Mouse (Mus musculus) hindbrain, postnatal 0 days (tissue): ENCODE measurements at regions not wholly inside any gene's neighbourhood (a gene's known extent, or its start where the extent isn't known, plus 50 kb on each side); places are given as distances from the start of the nearest gene placed in this dataset.

ENCODE experiments used
- ATAC-seq: fragments of 200-750 bp; cut with Nextera tagmentation; 2 replicates; pipeline ENCODE4 v1.8.0; 2017; ENCODE audit warnings: mild to moderate bottlenecking, moderate TSS enrichment, moderate library complexity
- DNase-seq: peaks from one replicate; pipeline ENCODE4 v3.0.0-alpha.2; 2015; ENCODE audit warnings: low spot score
- H3K27ac ChIP-seq: fragments of 300-500 bp; sonication (generic); 2 replicates; pipeline ENCODE4 v1.5.1; 2014; ENCODE audit warnings: mild to moderate bottlenecking
- H3K27me3 ChIP-seq: fragments of 300-500 bp; sonication (generic); 2 replicates; pipeline ENCODE4 v1.6.1; 2014; ENCODE audit warnings: low read length, mixed read lengths; ENCODE audit not compliant: insufficient read depth
- H3K36me3 ChIP-seq: fragments of 300-500 bp; sonication (generic); 2 replicates; pipeline ENCODE4 v1.6.1; 2014; ENCODE audit warnings: low read length, mixed read lengths; ENCODE audit not compliant: insufficient read depth
- H3K4me1 ChIP-seq: fragments of 300-500 bp; sonication (generic); 2 replicates; pipeline ENCODE4 v1.6.1; 2014; ENCODE audit warnings: antibody characterized with exemption, low read length, mixed read lengths; ENCODE audit not compliant: insufficient read depth
- H3K4me2 ChIP-seq: fragments of 300-500 bp; sonication (generic); 2 replicates; pipeline ENCODE4 v1.6.1; 2014; ENCODE audit warnings: low read depth, mild to moderate bottlenecking, low read length, moderate library complexity, mixed read lengths
- H3K4me3 ChIP-seq: fragments of 300-500 bp; sonication (generic); 2 replicates; pipeline ENCODE4 v1.5.1; 2014; ENCODE audit warnings: low read length
- H3K9ac ChIP-seq: fragments of 300-500 bp; sonication (generic); replicated peaks from 2 replicates; pipeline ENCODE4 v1.6.1; 2014; ENCODE audit warnings: mild to moderate bottlenecking, low read length, moderate library complexity, mixed read lengths
- H3K9me3 ChIP-seq: fragments of 300-500 bp; sonication (generic); 2 replicates; pipeline ENCODE4 v1.6.1; 2016; ENCODE audit warnings: low read length, mixed read lengths
- CTCF ChIP-seq: IDR thresholded peaks from 2 replicates; pipeline ENCODE4 v1.5.1; 2016; ENCODE audit warnings: antibody characterized with exemption, control low read depth, low read depth
- WGBS: fragments of 180-500 bp; shearing (Covaris S2); extraction: QIAGEN DNeasy Blood & Tissue Kit; methylation state at CpG from one replicate; pipeline ENCODE4 v1.1.7; 2014; 5-methylcytosine and 5-hydroxymethylcytosine counted together

DNA sequence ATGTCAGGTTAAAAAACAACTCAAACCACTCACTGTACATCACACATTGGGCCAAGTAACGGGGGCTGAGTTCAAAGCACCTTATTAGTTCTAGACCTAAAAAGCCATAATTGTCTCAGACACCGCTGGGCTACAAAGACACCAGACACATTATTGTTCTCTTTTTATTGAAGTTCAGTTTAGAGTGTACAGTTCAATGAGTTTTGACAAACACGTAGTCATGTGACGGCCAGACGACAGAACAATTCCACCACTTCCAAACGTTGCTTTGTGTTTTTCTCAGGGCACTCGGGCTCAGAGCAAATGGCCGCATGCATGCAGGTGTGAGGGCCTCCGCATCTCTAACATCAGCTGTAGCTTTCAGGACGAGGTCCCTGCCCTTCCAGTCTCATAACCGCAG is 71.5 kb upstream of the Bach2 start:
- WGBS: 54% methylated on average over 11 of the region's 11 CpGs
- Histone ChIP-seq H3K36me3 (no peaks in the 10 kb centered on the region), H3K4me1 (peaks cover under 1% of the 10 kb centered on the region; the same call in 1 of the 2 replicates), H3K27ac (no peak overlapping the region), H3K9me3 (no peaks in the 10 kb centered on the region), H3K9ac (no peak overlapping the region), H3K4me3 (no peak overlapping the region), H3K27me3 (no peaks in the 10 kb centered on the region), H3K4me2 (no peak overlapping the region)
- no peak for DNase-seq
- no peak for ATAC-seq
- no peak for TF ChIP-seq CTCF

DNA sequence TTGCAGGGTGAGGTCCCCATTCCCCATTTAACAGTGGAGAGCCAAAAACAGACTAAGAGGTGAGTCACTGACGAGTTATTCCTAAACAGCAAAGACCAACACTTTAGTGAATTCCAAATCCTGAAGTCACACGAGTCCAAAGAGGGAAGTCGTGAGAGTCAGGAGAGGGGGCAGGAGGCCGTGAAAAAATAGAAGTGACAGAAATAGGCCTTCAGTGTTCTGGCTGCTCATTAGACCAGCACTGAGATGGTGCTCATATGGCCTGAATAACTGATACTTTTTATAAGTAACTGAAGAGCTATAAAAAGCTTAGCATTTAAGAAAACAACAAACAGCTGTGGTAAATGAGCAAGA is 68.5 kb upstream of the Bach2 start:
- H3K27ac ChIP-seq: no peak overlapping the region
- H3K4me1 ChIP-seq: no peaks in the 10 kb centered on the region
- WGBS: 65% methylated on average over 4 of the region's 4 CpGs
- H3K27me3 ChIP-seq: no peaks in the 10 kb centered on the region
- H3K4me2 ChIP-seq: no peak overlapping the region
- H3K36me3 ChIP-seq: no peaks in the 10 kb centered on the region
- H3K9ac ChIP-seq: no peak overlapping the region
- DNase-seq (no peak), ATAC-seq (no peak)
- TF ChIP-seq CTCF: no peak
- H3K4me3 ChIP-seq: no peak overlapping the region
- H3K9me3 ChIP-seq: no peaks in the 10 kb centered on the region

DNA sequence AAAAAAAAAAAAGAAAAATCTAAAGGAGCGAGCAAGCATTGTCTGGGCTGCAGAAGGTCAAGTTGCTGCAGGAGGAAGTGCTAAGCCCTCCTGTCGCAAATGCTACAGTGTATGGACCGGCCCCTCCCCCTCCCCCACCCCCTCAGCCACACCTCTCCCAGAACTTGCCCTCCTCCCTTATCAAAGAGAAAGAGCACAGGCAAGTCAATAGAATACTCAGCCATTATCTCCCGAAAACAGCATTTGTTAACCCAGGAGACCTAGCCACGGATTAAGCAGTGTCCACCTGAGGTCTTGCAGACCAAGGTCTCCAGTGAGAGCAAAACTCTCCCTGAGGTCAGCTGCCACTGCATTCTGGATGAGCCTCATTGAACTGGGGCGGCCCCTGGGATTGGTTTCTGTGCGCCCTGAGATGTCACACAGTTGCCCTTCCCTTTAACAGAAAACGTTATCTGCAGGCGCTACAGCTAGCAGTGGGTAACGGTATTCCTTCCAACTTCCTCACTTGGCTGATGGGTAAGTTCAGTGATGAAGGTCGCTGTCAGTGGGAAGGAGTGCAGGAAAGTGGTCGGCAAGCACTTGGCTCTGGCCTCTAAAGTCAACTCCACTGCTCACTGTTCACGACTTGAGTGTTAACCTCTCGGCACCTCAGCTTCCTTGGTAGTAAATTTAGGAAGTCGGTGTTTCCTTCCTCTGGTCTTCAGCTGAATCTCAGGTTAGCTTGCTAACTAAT is 68.0 kb upstream of the Bach2 start:
- TF ChIP-seq CTCF: no peak
- Histone ChIP-seq H3K4me3 (no peak overlapping the region), H3K4me1 (no peaks in the 10 kb centered on the region), H3K27ac (no peak overlapping the region), H3K36me3 (no peaks in the 10 kb centered on the region), H3K9me3 (no peaks in the 10 kb centered on the region), H3K4me2 (no peak overlapping the region), H3K27me3 (no peaks in the 10 kb centered on the region), H3K9ac (no peak overlapping the region)
- DNase-seq: no peak
- ATAC-seq: no peak
- 70% methylated on average over 15 of the region's 15 CpGs for WGBS

DNA sequence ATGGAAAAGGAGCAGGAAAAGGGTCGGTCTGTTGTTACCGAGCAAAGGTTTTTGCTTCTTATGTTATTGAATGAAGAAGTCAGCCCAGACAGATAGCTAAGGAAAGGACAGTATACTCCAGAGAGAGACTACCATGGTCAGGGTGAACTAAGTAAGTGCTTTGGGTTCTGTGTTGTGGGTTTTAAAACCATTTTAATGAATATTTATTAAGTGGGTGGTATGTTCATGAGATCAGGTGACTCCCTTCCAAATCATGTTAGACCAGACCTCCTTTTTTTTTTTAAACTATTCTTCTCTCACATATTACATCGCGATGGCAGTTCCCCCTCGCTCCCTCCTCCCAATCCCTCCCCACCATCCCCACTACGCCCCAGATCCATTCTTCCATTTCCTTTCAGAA is 67.3 kb upstream of the Bach2 start:
- no peak overlapping the region for H3K4me3 ChIP-seq
- H3K36me3 ChIP-seq: no peaks in the 10 kb centered on the region
- no peaks in the 10 kb centered on the region for H3K27me3 ChIP-seq
- H3K9me3 ChIP-seq: no peaks in the 10 kb centered on the region
- H3K4me2 ChIP-seq: no peak overlapping the region
- DNase-seq (no peak), ATAC-seq (no peak)
- WGBS: 97% methylated on average over 6 of the region's 6 CpGs
- no peak overlapping the region for H3K9ac ChIP-seq
- no peak overlapping the region for H3K27ac ChIP-seq
- no peak for TF ChIP-seq CTCF
- H3K4me1 ChIP-seq: no peaks in the 10 kb centered on the region

DNA sequence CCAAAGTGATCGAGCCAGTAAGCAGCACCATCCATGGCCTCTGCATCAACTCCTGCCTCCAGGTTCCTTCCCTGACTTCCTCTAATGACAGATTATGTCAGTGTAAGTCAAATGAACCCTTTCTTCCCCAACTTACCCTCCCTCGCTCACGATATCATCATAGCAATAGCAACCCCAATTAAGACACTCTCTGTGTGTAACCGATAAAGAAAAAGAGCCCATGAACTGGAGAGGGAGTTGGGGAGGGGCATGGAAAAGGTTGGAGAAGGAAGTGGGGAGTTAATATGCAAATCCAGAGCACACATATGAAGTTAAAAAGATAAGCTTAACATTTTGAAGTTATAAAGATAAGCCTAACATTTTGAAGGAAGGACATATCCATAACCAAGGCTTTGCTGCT is 65.6 kb upstream of the Bach2 start:
- Histone ChIP-seq H3K4me3 (no peak overlapping the region), H3K9ac (no peak overlapping the region), H3K4me1 (no peaks in the 10 kb centered on the region), H3K9me3 (no peaks in the 10 kb centered on the region), H3K27ac (no peak overlapping the region), H3K27me3 (no peaks in the 10 kb centered on the region), H3K36me3 (no peaks in the 10 kb centered on the region), H3K4me2 (no peak overlapping the region)
- DNase-seq (no peak), ATAC-seq (no peak)
- TF ChIP-seq CTCF: no peak
- WGBS: 92% methylated on average over 4 of the region's 4 CpGs

DNA sequence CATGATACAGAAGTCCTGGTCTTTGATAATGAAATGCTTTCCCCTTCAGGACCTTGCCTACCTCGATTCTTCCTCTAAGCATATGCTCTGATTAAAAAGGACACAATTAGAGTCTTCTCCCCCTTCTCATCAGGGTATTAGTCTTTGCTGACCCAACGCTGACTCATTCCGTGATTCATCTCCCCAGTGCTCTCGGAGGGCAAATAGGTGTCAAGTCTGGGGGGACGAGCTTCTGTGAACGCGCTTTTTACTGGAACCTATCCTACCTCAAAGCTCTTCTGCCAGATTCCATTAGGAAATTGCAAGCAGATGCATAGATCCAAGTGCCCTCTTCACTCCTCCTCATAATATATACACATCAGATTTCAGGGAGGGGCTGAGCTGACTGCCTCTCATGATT is 63.8 kb upstream of the Bach2 start:
- DNase-seq: no peak
- no peak for ATAC-seq
- Histone ChIP-seq H3K9me3 (no peaks in the 10 kb centered on the region), H3K9ac (no peak overlapping the region), H3K4me2 (no peak overlapping the region), H3K27me3 (no peaks in the 10 kb centered on the region), H3K4me1 (no peaks in the 10 kb centered on the region), H3K4me3 (no peak overlapping the region), H3K36me3 (no peaks in the 10 kb centered on the region), H3K27ac (no peak overlapping the region)
- WGBS: 77% methylated on average over 7 of the region's 7 CpGs
- no peak for TF ChIP-seq CTCF

DNA sequence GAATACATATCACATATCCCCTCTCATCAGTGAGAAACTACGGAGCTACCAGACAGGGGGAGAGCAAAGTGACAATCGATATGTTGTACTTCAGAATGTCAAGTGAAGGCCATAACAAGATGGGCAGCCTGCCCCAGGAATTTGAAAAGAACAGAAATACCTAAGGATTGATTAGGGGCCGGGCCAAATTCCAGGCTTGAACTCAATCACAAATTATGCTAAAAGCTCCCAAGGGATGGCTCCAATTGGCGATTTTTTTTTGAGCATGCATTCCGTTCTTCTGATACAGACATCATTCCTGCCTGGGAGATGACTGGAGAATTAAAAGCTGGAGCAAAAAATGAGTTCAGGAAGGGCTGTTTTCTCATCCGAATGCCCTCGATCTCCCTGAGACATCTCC is 63.4 kb upstream of the Bach2 start:
- no peaks in the 10 kb centered on the region for H3K9me3 ChIP-seq
- WGBS: 74% methylated on average over 7 of the region's 7 CpGs
- no peaks in the 10 kb centered on the region for H3K4me1 ChIP-seq
- DNase-seq (no peak), ATAC-seq (no peak)
- no peak overlapping the region for H3K4me2 ChIP-seq
- no peak overlapping the region for H3K4me3 ChIP-seq
- no peak for TF ChIP-seq CTCF
- H3K9ac ChIP-seq: no peak overlapping the region
- no peaks in the 10 kb centered on the region for H3K36me3 ChIP-seq
- H3K27me3 ChIP-seq: no peaks in the 10 kb centered on the region
- no peak overlapping the region for H3K27ac ChIP-seq
